Mouse (Mus musculus) erythroblast, adult 5-6 weeks (primary cell): ENCODE measurements around the gene Gm5431. TPM values are rescaled to one million over a fixed set of nuclear protein-coding genes. Genes with fewer than 3 reads are reported as not detected.

ENCODE experiments used
- ATAC-seq: replicated peaks from 2 replicates; pipeline ENCODE4 v1.8.0; 2016; ENCODE audit warnings: moderate number of reproducible peaks, mild to moderate bottlenecking, moderate TSS enrichment, inconsistent platforms; ENCODE audit not compliant: poor library complexity, low FRiP score, severe bottlenecking
- total RNA-seq, 2 experiments: library from RNA; stranded (forward) in 1 of 2; stranded (reverse) in 1 of 2; fragments of 150-400 nt in 1 of 2; fragments of 200-764, 138-1000 nt in 1 of 2; gene quantifications; 2 replicates each; pipeline versions ENCODE4 v1.2.3 to v1.2.4; 2015 to 2017; ENCODE audit warnings: low replicate concordance in 2 of 2

The Gm5431 gene
- total RNA-seq, 2 experiments from 2014 or later, result 3.5 TPM; not detected in 1

GRCm38 (mm10) chr11:48843202-48843601 is 58.8 kb downstream of the Gm5431 start:
- no peak for ATAC-seq

GRCm38 (mm10) chr11:48842378-48842792 is 59.6 kb downstream of the Gm5431 start:
- no peak for ATAC-seq

- no peak for ATAC-seq
Measured at GRCm38 (mm10) chr11:48841213-48841612, 60.8 kb downstream of the Gm5431 start.

GRCm38 (mm10) chr11:48840805-48841204 is 61.2 kb downstream of the Gm5431 start:
- ATAC-seq, result no peak

- ATAC-seq, result no peak
Measured at GRCm38 (mm10) chr11:48838879-48839680, 62.9 kb downstream of the Gm5431 start.

GRCm38 (mm10) chr11:48838181-48838797 is 63.7 kb downstream of the Gm5431 start:
- ATAC-seq, result no peak

Other genes starting within 250 kb of the Gm5431 start
- gene Rack1, start 101.9 kb downstream of the Gm5431 start, total RNA-seq (2015; ENCODE audit: low replicate concordance), result 613 and 630 TPM in 2 replicates
- 242 and 301 TPM in 2 replicates for gene Rack1, start 101.9 kb downstream of the Gm5431 start, total RNA-seq (2017; ENCODE audit: low replicate concordance)
- 3.3 and 12.7 TPM in 2 replicates for gene Trim41, start 84.9 kb downstream of the Gm5431 start, total RNA-seq (2015; ENCODE audit: low replicate concordance)
- gene Trim41, start 84.9 kb downstream of the Gm5431 start, total RNA-seq (2017; ENCODE audit: low replicate concordance), result 17.6 and 19.5 TPM in 2 replicates
- not detected in 2 replicates for gene Trim7, start 76.1 kb downstream of the Gm5431 start, total RNA-seq (2015; ENCODE audit: low replicate concordance)
- gene Trim7, start 76.1 kb downstream of the Gm5431 start, total RNA-seq (2017; ENCODE audit: low replicate concordance), result 0.42 TPM in 1 of 2 replicates, not detected in the other
- 3.1 TPM in 1 of 2 replicates, not detected in the other for gene Gm12184, start 75.6 kb downstream of the Gm5431 start, total RNA-seq (2015; ENCODE audit: low replicate concordance)
- gene Gm12184, start 75.6 kb downstream of the Gm5431 start, total RNA-seq (2017; ENCODE audit: low replicate concordance), result 0.68 and 5.3 TPM in 2 replicates
- 54.8 and 67.1 TPM in 2 replicates for gene Irgm1, start 30.5 kb downstream of the Gm5431 start, total RNA-seq (2015; ENCODE audit: low replicate concordance)
- gene Irgm1, start 30.5 kb downstream of the Gm5431 start, total RNA-seq (2017; ENCODE audit: low replicate concordance), result 58.3 and 69.6 TPM in 2 replicates
- gene Psme2b, start 44.0 kb upstream of the Gm5431 start, total RNA-seq (2015; ENCODE audit: low replicate concordance), result 12.1 and 20.2 TPM in 2 replicates
- gene Psme2b, start 44.0 kb upstream of the Gm5431 start, total RNA-seq (2017; ENCODE audit: low replicate concordance), result 1.4 and 2.1 TPM in 2 replicates
- not detected in 2 replicates for gene Olfr56, start 76.7 kb upstream of the Gm5431 start, total RNA-seq (2015; ENCODE audit: low replicate concordance)
- gene Olfr56, start 76.7 kb upstream of the Gm5431 start, total RNA-seq (2017; ENCODE audit: low replicate concordance), result 1.0 and 2.0 TPM in 2 replicates
- 4.6 and 18.6 TPM in 2 replicates for gene 9930111J21Rik1, start 77.2 kb upstream of the Gm5431 start, total RNA-seq (2015; ENCODE audit: low replicate concordance)
- 1.7 and 3.7 TPM in 2 replicates for gene 9930111J21Rik1, start 77.2 kb upstream of the Gm5431 start, total RNA-seq (2017; ENCODE audit: low replicate concordance)
- gene Gm12185, start 90.0 kb upstream of the Gm5431 start, total RNA-seq (2015; ENCODE audit: low replicate concordance), result 0.19 and 0.84 TPM in 2 replicates
- gene Gm12185, start 90.0 kb upstream of the Gm5431 start, total RNA-seq (2017; ENCODE audit: low replicate concordance), result 0.09 and 0.70 TPM in 2 replicates
- 0.42 TPM in 1 of 2 replicates, not detected in the other for gene Tgtp1, start 92.0 kb upstream of the Gm5431 start, total RNA-seq (2015; ENCODE audit: low replicate concordance)
- 0.85 TPM in 1 of 2 replicates, not detected in the other for gene Tgtp1, start 92.0 kb upstream of the Gm5431 start, total RNA-seq (2017; ENCODE audit: low replicate concordance)
- gene 9930111J21Rik2, start 149.0 kb upstream of the Gm5431 start, total RNA-seq (2015; ENCODE audit: low replicate concordance), result 21.1 and 35.5 TPM in 2 replicates
- 12.4 and 17.8 TPM in 2 replicates for gene 9930111J21Rik2, start 149.0 kb upstream of the Gm5431 start, total RNA-seq (2017; ENCODE audit: low replicate concordance)
- gene Tgtp2, start 162.0 kb upstream of the Gm5431 start, total RNA-seq (2015; ENCODE audit: low replicate concordance), result 18.2 and 28.2 TPM in 2 replicates
- gene Tgtp2, start 162.0 kb upstream of the Gm5431 start, total RNA-seq (2017; ENCODE audit: low replicate concordance), result 28.4 and 51.8 TPM in 2 replicates
- 33.2 and 37.5 TPM in 2 replicates for gene Ifi47, start 174.4 kb upstream of the Gm5431 start, total RNA-seq (2015; ENCODE audit: low replicate concordance)
- gene Ifi47, start 174.4 kb upstream of the Gm5431 start, total RNA-seq (2017; ENCODE audit: low replicate concordance), result 15.9 and 29.4 TPM in 2 replicates
- not detected in 2 replicates for gene Olfr1396, start 212.7 kb upstream of the Gm5431 start, total RNA-seq (2015; ENCODE audit: low replicate concordance)
- not detected in 2 replicates for gene Olfr1396, start 212.7 kb upstream of the Gm5431 start, total RNA-seq (2017; ENCODE audit: low replicate concordance)
- not detected in 2 replicates for gene Olfr1395, start 240.1 kb upstream of the Gm5431 start, total RNA-seq (2015; ENCODE audit: low replicate concordance)
- gene Olfr1395, start 240.1 kb upstream of the Gm5431 start, total RNA-seq (2017; ENCODE audit: low replicate concordance), result not detected in 2 replicates